Mouse (Mus musculus) stomach, postnatal 0 days (tissue): ENCODE measurements around the gene Phactr3. TPM values are rescaled to one million over a fixed set of nuclear protein-coding genes. Genes with fewer than 3 reads are reported as not detected.

ENCODE experiments used
- ATAC-seq: fragments of 200-750 bp; cut with Nextera tagmentation; 2 replicates; pipeline ENCODE4 v1.8.0; 2017; ENCODE audit not compliant: low FRiP score, low TSS enrichment
- DNase-seq: peaks from one replicate; pipeline ENCODE4 v3.0.0-alpha.2; 2016; ENCODE audit warnings: low spot score
- H3K27ac ChIP-seq: fragments of 300-500 bp; sonication (generic); replicated peaks from 2 replicates; pipeline ENCODE4 v1.5.1; 2014; ENCODE audit warnings: mild to moderate bottlenecking, control low read depth
- H3K27me3 ChIP-seq: fragments of 300-500 bp; sonication (generic); 2 replicates; pipeline ENCODE4 v1.6.1; 2014; ENCODE audit warnings: low read length; ENCODE audit not compliant: control insufficient read depth, insufficient read depth
- H3K36me3 ChIP-seq: fragments of 300-500 bp; sonication (generic); 2 replicates; pipeline ENCODE4 v1.6.1; 2014; ENCODE audit warnings: low read length, mixed read lengths; ENCODE audit not compliant: control insufficient read depth, insufficient read depth
- H3K4me1 ChIP-seq: fragments of 300-500 bp; sonication (generic); replicated peaks from 2 replicates; pipeline ENCODE4 v1.6.1; 2014; ENCODE audit warnings: antibody characterized with exemption; ENCODE audit not compliant: control insufficient read depth, insufficient read depth
- H3K4me2 ChIP-seq: fragments of 300-500 bp; sonication (generic); replicated peaks from 2 replicates; pipeline ENCODE4 v1.6.1; 2014; ENCODE audit warnings: low read depth, mild to moderate bottlenecking, control low read depth, moderate library complexity
- H3K4me3 ChIP-seq: fragments of 300-500 bp; sonication (generic); 2 replicates; pipeline ENCODE4 v1.5.1; 2014; ENCODE audit warnings: low read depth, low read length, control low read depth
- H3K9ac ChIP-seq: fragments of 300-500 bp; sonication (generic); 2 replicates; pipeline ENCODE4 v1.6.1; 2014; ENCODE audit warnings: mild to moderate bottlenecking, low read length, control low read depth, mixed read lengths
- H3K9me3 ChIP-seq: fragments of 300-500 bp; sonication (generic); 2 replicates; pipeline ENCODE4 v1.6.1; 2016; ENCODE audit warnings: low read length; ENCODE audit not compliant: control insufficient read depth
- CTCF ChIP-seq: IDR thresholded peaks from 2 replicates; pipeline ENCODE4 v1.5.1; 2016; ENCODE audit warnings: antibody characterized with exemption, low read depth, mild to moderate bottlenecking, moderate library complexity
- EP300 ChIP-seq: optimal IDR thresholded peaks from 2 replicates; pipeline ENCODE3; 2016; ENCODE audit warnings: antibody characterized with exemption
- WGBS: fragments of 180-500 bp; shearing (Covaris S2); extraction: QIAGEN DNeasy Blood & Tissue Kit; methylation state at CpG from one replicate; pipeline ENCODE4 v1.1.7; 2014; 5-methylcytosine and 5-hydroxymethylcytosine counted together
- polyA plus RNA-seq: library from polyadenylated mRNA; unstranded; fragments of >200 nt; fragmentation: Nextera tagmentation; extraction: Ambion mirVana; gene quantifications from 2 replicates; pipeline ENCODE4 v1.2.1, GENCODE M21; 2015

Phactr3 gene
- polyA plus RNA-seq, 1 experiment from 2014 or later, result 1.7 TPM

- Histone ChIP-seq H3K27me3 (no peaks in the 10 kb centered on the region), H3K9ac (no peak overlapping the region), H3K27ac (no peak overlapping the region), H3K4me3 (no peak overlapping the region), H3K4me1 (no peaks in the 10 kb centered on the region), H3K36me3 (no peaks in the 10 kb centered on the region), H3K4me2 (no peak overlapping the region), H3K9me3 (no peaks in the 10 kb centered on the region)
- DNase-seq (no peak), ATAC-seq (no peak)
- TF ChIP-seq EP300, result no peak
- no peak for TF ChIP-seq CTCF
- WGBS, result 45% methylated on average over 4 of the region's 4 CpGs
Measured at GRCm38 (mm10) chr2:178154576-178154975, 35.8 kb downstream of the Phactr3 start.

GRCm38 (mm10) chr2:178155176-178155916 is 36.6 kb downstream of the Phactr3 start:
- 80% methylated on average over 8 of the region's 8 CpGs for WGBS
- H3K4me1 ChIP-seq, result no peaks in the 10 kb centered on the region
- no peaks in the 10 kb centered on the region for H3K36me3 ChIP-seq
- H3K27me3 ChIP-seq, result no peaks in the 10 kb centered on the region
- H3K4me3 ChIP-seq, result no peak overlapping the region
- no peak overlapping the region for H3K27ac ChIP-seq
- no peak overlapping the region for H3K9ac ChIP-seq
- TF ChIP-seq CTCF (no peak), EP300 (no peak)
- DNase-seq (no peak), ATAC-seq (no peak)
- H3K4me2 ChIP-seq, result no peak overlapping the region
- no peaks in the 10 kb centered on the region for H3K9me3 ChIP-seq

GRCm38 (mm10) chr2:178155917-178156282 is 37.1 kb downstream of the Phactr3 start:
- Histone ChIP-seq H3K9ac (no peak overlapping the region), H3K4me2 (no peak overlapping the region), H3K27ac (no peak overlapping the region), H3K4me3 (no peak overlapping the region), H3K4me1 (no peaks in the 10 kb centered on the region), H3K27me3 (no peaks in the 10 kb centered on the region), H3K36me3 (no peaks in the 10 kb centered on the region), H3K9me3 (no peaks in the 10 kb centered on the region)
- WGBS, result 55% methylated on average over 1 of the region's 1 CpGs
- DNase-seq, result no peak
- TF ChIP-seq EP300 (no peak), CTCF (no peak)
- no peak for ATAC-seq

GRCm38 (mm10) chr2:178158936-178159335 is 40.2 kb downstream of the Phactr3 start:
- H3K9me3 ChIP-seq, result no peaks in the 10 kb centered on the region
- DNase-seq (no peak), ATAC-seq (no peak)
- no peak overlapping the region for H3K4me2 ChIP-seq
- H3K27ac ChIP-seq, result no peak overlapping the region
- H3K4me1 ChIP-seq, result no peaks in the 10 kb centered on the region
- no peak for TF ChIP-seq EP300
- TF ChIP-seq CTCF, result no peak
- no peaks in the 10 kb centered on the region for H3K36me3 ChIP-seq
- 78% methylated on average over 12 of the region's 12 CpGs for WGBS
- no peak overlapping the region for H3K9ac ChIP-seq
- H3K4me3 ChIP-seq, result no peak overlapping the region
- H3K27me3 ChIP-seq, result no peaks in the 10 kb centered on the region

GRCm38 (mm10) chr2:178163981-178164380 is 45.2 kb downstream of the Phactr3 start:
- WGBS, result 91% methylated on average over 1 of the region's 1 CpGs
- TF ChIP-seq CTCF (no peak), EP300 (no peak)
- Histone ChIP-seq H3K27ac (no peak overlapping the region), H3K9ac (no peak overlapping the region), H3K9me3 (no peaks in the 10 kb centered on the region), H3K27me3 (no peaks in the 10 kb centered on the region), H3K36me3 (no peaks in the 10 kb centered on the region), H3K4me1 (no peaks in the 10 kb centered on the region), H3K4me2 (no peak overlapping the region), H3K4me3 (no peak overlapping the region)
- no peak for ATAC-seq
- no peak for DNase-seq

- ATAC-seq (no peak), DNase-seq (no peak)
- H3K9me3 ChIP-seq, result no peaks in the 10 kb centered on the region
- no peaks in the 10 kb centered on the region for H3K27me3 ChIP-seq
- no peak overlapping the region for H3K4me2 ChIP-seq
- no peaks in the 10 kb centered on the region for H3K36me3 ChIP-seq
- no peak overlapping the region for H3K4me3 ChIP-seq
- no peaks in the 10 kb centered on the region for H3K4me1 ChIP-seq
- 70% methylated on average over 10 of the region's 10 CpGs for WGBS
- H3K27ac ChIP-seq, result no peak overlapping the region
- TF ChIP-seq CTCF, result no peak
- no peak for TF ChIP-seq EP300
- no peak overlapping the region for H3K9ac ChIP-seq
Measured at GRCm38 (mm10) chr2:178165943-178166342, 47.2 kb downstream of the Phactr3 start.
